Mouse (Mus musculus): Measurements from ENCODE around the gene Etv6. TPM values are rescaled to one million over a fixed set of nuclear protein-coding genes. Genes with fewer than 3 reads are reported as not detected.

Gene Etv6
- polyA plus RNA-seq, 1 experiment from 2014 or later: 23.5 TPM

GRCm38 (mm10) chr6:134222248-134222929 is 186.9 kb downstream of the Etv6 start:
- no peaks in the 10 kb centered on the region for H3K27me3 ChIP-seq
- no peak for DNase-seq (ENCODE audit: low read depth, low spot score)
- ChIA-PET CTCF (no interaction called here), POLR2A (no interaction called here)
- in situ Hi-C loops (cut with MboI; ENCODE audit: low pct_unique_long_range_greater_than_20kb): no loop called here
- no peak for TF ChIP-seq CTCF (IDR thresholded peaks at IDR 0.05)
- ATAC-seq: no peak

DNA sequence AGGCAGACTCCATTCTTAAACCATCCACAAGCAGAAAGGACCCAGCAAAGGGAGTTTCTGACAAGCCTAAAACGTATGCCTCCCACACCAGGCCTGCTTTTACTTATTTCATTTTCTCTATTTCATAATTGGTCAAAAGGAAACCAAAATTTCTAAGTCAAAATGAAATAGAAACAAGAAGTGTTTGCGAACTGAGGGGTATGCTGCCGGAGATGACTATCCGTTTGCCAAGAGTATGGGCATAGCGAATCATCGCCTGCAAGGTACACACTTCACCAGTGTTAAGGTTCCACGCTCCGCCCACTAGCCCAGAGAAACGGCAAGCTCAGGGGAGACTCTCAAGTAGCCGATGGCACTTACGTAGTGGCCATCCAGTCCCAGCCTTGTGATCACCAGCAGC is 190.1 kb downstream of the Etv6 start:
- no peaks in the 10 kb centered on the region for H3K27me3 ChIP-seq
- ATAC-seq (no peak), DNase-seq (ENCODE audit: low read depth, low spot score) (no peak)
- TF ChIP-seq CTCF (IDR thresholded peaks at IDR 0.05): no peak
- CTCF ChIA-PET: interaction anchor here (1.0 kb wide), 1 partner anchor 8 kb away, joined by 3 read pairs; no protein-coding TSS in a partner anchor
- in situ Hi-C loops (cut with MboI; ENCODE audit: low pct_unique_long_range_greater_than_20kb): no loop called here
- POLR2A ChIA-PET: interaction anchor here (0.8 to 1.9 kb wide), 2 partner anchors 9 to 19 kb away, joined by 3 to 5 read pairs; no protein-coding TSS in a partner anchor

DNA sequence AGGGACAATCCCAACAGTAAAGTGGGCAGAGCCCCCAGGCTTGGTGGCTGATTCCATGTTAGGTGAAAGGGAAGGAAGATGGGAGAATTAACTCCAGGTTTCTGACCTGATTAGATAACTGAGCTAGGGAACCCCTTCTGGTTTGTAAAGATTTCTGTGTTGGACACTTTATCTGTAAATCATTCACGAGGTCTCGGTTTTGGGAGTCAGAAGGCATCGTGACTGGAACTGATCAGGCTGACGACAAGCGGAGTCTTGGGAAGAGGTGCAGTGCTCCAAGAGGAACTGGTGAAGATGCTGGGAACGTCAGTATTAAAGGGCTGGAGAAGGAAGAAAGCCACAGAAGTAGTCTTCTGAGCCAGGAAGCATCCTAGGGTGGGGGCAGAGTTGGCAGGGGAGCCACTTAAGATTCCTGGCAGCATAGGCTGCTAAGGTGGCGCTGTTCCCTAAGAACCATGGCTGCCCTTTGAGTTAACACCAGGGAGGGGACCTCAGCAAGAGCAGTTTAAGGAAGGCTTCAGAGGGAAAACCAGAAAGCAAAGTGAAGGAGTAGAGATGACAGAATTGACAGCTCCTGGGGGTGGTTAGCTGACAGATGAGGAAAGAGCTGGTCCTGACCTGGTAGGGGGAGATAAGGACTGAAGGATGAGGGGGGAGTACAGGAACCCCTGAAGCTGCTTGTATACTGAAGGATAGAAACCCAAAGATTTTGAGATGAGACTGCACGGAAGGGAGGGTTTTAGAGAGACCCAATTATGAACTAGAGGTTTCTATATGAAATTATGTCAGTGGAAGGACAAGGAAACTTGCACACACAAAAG is 191.1 kb downstream of the Etv6 start:
- no peak for DNase-seq (ENCODE audit: low read depth, low spot score)
- ChIA-PET POLR2A (interaction anchor here (1.9 kb wide), 1 partner anchor 8 kb away, joined by 5 read pairs; no protein-coding TSS in a partner anchor), CTCF (interaction anchor here (1.1 kb wide), 1 partner anchor 19 kb away, joined by 3 read pairs; no protein-coding TSS in a partner anchor)
- no peaks in the 10 kb centered on the region for H3K27me3 ChIP-seq
- no peak for TF ChIP-seq CTCF (IDR thresholded peaks at IDR 0.05)
- in situ Hi-C loops (cut with MboI; ENCODE audit: low pct_unique_long_range_greater_than_20kb): no loop called here
- no peak for ATAC-seq

GRCm38 (mm10) chr6:134236311-134236710 is 200.8 kb downstream of the Etv6 start:
- ChIA-PET CTCF (interaction anchor here (0.8 to 1.7 kb wide), 2 partner anchors 18 to 40 kb away, joined by 3 to 5 read pairs; no protein-coding TSS in a partner anchor), POLR2A (no interaction called here)
- no peak for TF ChIP-seq CTCF (IDR thresholded peaks at IDR 0.05)
- no peaks in the 10 kb centered on the region for H3K27me3 ChIP-seq
- DNase-seq (ENCODE audit: low read depth, low spot score) (no peak), ATAC-seq (no peak)
- in situ Hi-C loops (cut with MboI; ENCODE audit: low pct_unique_long_range_greater_than_20kb): no loop called here

- TF ChIP-seq CTCF (IDR thresholded peaks at IDR 0.05): no peak
These were observed 203.0 kb downstream of the Etv6 start for GRCm38 (mm10) chr6:134238455-134238854.

DNA sequence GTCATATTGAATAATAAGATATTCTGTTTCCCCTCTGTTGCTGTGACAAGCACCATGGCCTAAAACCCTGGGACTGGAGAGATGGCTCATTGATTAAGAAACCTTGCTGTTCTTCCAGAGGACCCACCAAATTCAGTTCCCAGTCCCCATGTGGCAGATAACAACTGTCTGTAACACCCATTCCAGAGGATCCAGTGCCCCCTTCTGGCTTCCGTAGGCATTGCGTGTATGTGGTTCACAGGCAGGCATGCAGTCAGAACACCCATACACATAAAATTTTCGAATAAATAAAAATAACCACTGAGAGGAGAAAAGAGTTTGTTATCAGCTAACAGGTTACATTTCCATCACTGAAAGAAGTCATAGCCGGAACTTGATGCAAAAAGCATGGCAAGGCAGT is 205.5 kb downstream of the Etv6 start:
- POLR2A ChIA-PET: interaction anchor here (1.1 kb wide), 1 partner anchor 30 kb away, joined by 3 read pairs; no protein-coding TSS in a partner anchor
- DNase-seq (ENCODE audit: low read depth, low spot score) (no peak), ATAC-seq (no peak)
- TF ChIP-seq CTCF (IDR thresholded peaks at IDR 0.05): peak; percentile 66
- CTCF ChIA-PET: no interaction called here
- in situ Hi-C loops (cut with MboI; ENCODE audit: low pct_unique_long_range_greater_than_20kb): no loop called here
- H3K27me3 ChIP-seq: no peaks in the 10 kb centered on the region

More at GRCm38 (mm10) chr6:134238455-134238854, 203.0 kb downstream of the Etv6 start:
- H3K27me3 ChIP-seq: no peaks in the 10 kb centered on the region
- ATAC-seq (no peak), DNase-seq (ENCODE audit: low read depth, low spot score) (no peak)
- CTCF ChIA-PET: interaction anchor here (1.5 kb wide), 1 partner anchor 12 kb away, joined by 3 read pairs; no protein-coding TSS in a partner anchor
- in situ Hi-C loops (cut with MboI; ENCODE audit: low pct_unique_long_range_greater_than_20kb): no loop called here
- POLR2A ChIA-PET: no interaction called here

DNA sequence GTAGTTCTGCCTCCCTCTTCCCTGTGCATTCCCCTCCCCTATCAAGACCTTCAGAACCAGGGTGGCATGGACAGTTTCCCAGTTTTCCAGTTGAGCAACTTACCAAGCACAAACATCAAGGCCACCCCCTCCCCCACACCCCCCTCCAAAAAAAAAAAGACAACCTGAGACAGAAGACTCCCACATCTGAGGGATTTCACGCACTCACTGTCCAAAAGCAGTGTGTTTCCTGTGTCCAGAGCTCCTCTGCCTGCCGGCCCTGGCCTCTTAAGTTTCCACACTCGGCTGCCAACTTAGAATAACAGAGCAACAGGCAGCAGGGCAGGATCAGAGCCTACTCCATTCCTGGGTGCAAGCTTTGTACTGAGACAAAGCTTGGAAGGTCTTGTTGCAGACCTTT is 207.6 kb downstream of the Etv6 start:
- ATAC-seq (no peak), DNase-seq (ENCODE audit: low read depth, low spot score) (no peak)
- ChIA-PET CTCF (no interaction called here), POLR2A (interaction anchor here (0.5 to 0.6 kb wide), 2 partner anchors 208 to 213 kb away, joined by 3 read pairs; partner anchors contain the start of gene Etv6)
- no peaks in the 10 kb centered on the region for H3K27me3 ChIP-seq
- in situ Hi-C loops (cut with MboI; ENCODE audit: low pct_unique_long_range_greater_than_20kb): no loop called here
- no peak for TF ChIP-seq CTCF (IDR thresholded peaks at IDR 0.05)

- DNase-seq (ENCODE audit: low read depth, low spot score): no peak
- TF ChIP-seq CTCF (IDR thresholded peaks at IDR 0.05): no peak
- H3K27me3 ChIP-seq: no peaks in the 10 kb centered on the region
- ChIA-PET CTCF (no interaction called here), POLR2A (interaction anchor here (0.6 kb wide), 1 partner anchor 208 kb away, joined by 3 read pairs; the partner anchor contains the start of gene Etv6)
- no peak for ATAC-seq
- in situ Hi-C loops (cut with MboI; ENCODE audit: low pct_unique_long_range_greater_than_20kb): no loop called here
These were observed 208.0 kb downstream of the Etv6 start for GRCm38 (mm10) chr6:134243546-134243945.

- ChIA-PET POLR2A (no interaction called here), CTCF (no interaction called here)
- no peaks in the 10 kb centered on the region for H3K27me3 ChIP-seq
- ATAC-seq (no peak), DNase-seq (ENCODE audit: low read depth, low spot score) (no peak)
- TF ChIP-seq CTCF (IDR thresholded peaks at IDR 0.05): no peak
- in situ Hi-C loops (cut with MboI; ENCODE audit: low pct_unique_long_range_greater_than_20kb): no loop called here
These were observed 208.6 kb downstream of the Etv6 start for GRCm38 (mm10) chr6:134244071-134244470.

DNA sequence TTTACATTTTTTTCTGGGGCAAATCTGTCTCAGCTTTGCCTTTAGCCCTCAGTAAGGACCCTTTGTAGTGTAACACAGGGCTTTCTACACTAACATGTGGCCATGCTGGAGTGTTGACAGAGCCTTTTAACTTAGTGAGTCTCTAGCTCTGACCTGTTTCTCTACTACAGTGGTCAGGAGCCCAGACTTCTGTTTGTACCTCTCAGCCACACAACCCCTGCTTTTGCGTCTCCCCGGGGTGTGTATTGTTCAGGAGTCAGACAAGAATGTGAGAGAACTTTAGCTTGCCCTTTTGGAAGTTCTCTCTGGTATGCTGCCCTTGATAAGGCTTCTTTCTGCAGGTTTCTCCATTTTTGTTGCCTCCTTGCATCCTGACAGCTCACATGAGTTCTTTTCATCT is 210.6 kb downstream of the Etv6 start:
- H3K27me3 ChIP-seq: no peaks in the 10 kb centered on the region
- POLR2A ChIA-PET: no interaction called here
- DNase-seq (ENCODE audit: low read depth, low spot score): no peak
- CTCF ChIA-PET: interaction anchor here (1.1 to 1.5 kb wide), 3 partner anchors 11 to 19 kb away, joined by 3 to 4 read pairs (median 3); no protein-coding TSS in a partner anchor
- TF ChIP-seq CTCF (IDR thresholded peaks at IDR 0.05): no peak
- no peak for ATAC-seq
- in situ Hi-C loops (cut with MboI; ENCODE audit: low pct_unique_long_range_greater_than_20kb): no loop called here

GRCm38 (mm10) chr6:134247324-134247723 is 211.8 kb downstream of the Etv6 start:
- POLR2A ChIA-PET: no interaction called here
- no peak for TF ChIP-seq CTCF (IDR thresholded peaks at IDR 0.05)
- ATAC-seq (no peak), DNase-seq (ENCODE audit: low read depth, low spot score) (no peak)
- H3K27me3 ChIP-seq: no peaks in the 10 kb centered on the region
- CTCF ChIA-PET: no interaction called here
- in situ Hi-C loops (cut with MboI; ENCODE audit: low pct_unique_long_range_greater_than_20kb): no loop called here

Measured in Patski (cell line).